Comparison of ENCODE assay signal across 9 mouse cellular contexts in genomic region chr4:133451536-133451935, GRCm38 (mm10). TPM values are rescaled to one million over a fixed set of nuclear protein-coding genes. Genes with fewer than 3 reads are reported as not detected.
A peak's percentile ranks its signal among the peaks of the same experiment; 100 is the strongest.
DNase-seq lines count a peak whose midpoint lies in the region; ATAC-seq and TF ChIP-seq lines count a peak whose summit lies in the region.
"Had no signal": no experiment of that assay in that cellular context is flagged by ENCODE, and none has a peak within 500 bp of the region (broad histone marks: within the 10 kb centered on the region; RNA-seq: fewer than 3 reads in every experiment).

No protein-coding gene starts in this region.

- peaks cover 3 to 16% of the 10 kb centered on the region in 2 experiments; a peak in 3 of 4 replicates for H3K4me1 ChIP-seq in ES-E14 (ENCODE audit: control insufficient read depth in 2 of 2, insufficient read depth in 2 of 2, low read length in 2 of 2, poor library complexity in 1 of 2)
- no peaks in the 10 kb centered on the region for H3K4me1 ChIP-seq in liver, postnatal 0 days (ENCODE audit: insufficient read depth)

- no peaks in the 10 kb centered on the region for H3K27me3 ChIP-seq in liver, postnatal 0 days (ENCODE audit: insufficient read depth, low read length)
- H3K27me3 ChIP-seq: heart, embryonic 15.5 days had no signal

- peak; percentile 97 for TF ChIP-seq CTCF in liver, postnatal 0 days (IDR thresholded peaks at IDR 0.05; ENCODE audit: low read depth)

- no peaks in the 10 kb centered on the region for H3K9me3 ChIP-seq in ES-E14 (ENCODE audit: control insufficient read depth, insufficient read depth, low read depth, low read length)
- no peaks in the 10 kb centered on the region for H3K9me3 ChIP-seq in liver, postnatal 0 days (ENCODE audit: low read length)
- H3K9me3 ChIP-seq: heart, embryonic 15.5 days had no signal

- TF ChIP-seq EP300 in liver, postnatal 0 days (IDR thresholded peaks at IDR 0.05; ENCODE audit: low read depth), result no peak

- no peak overlapping the region for H3K4me2 ChIP-seq in liver, postnatal 0 days (ENCODE audit: low read depth, low read length)
- H3K4me2 ChIP-seq: heart, embryonic 15.5 days had no signal

- DNase-seq in 3T3-L1 (ENCODE audit: low read depth, low spot score) (peak; percentile 91), ES-E14 (ENCODE audit: low read depth, low spot score) (no peak)
- DNase-seq in cerebellum, adult 18-20 months, result peak; percentile 75 to 87
- DNase-seq in frontal cortex, postnatal 25 days (ENCODE audit: low spot score in 2 of 2), result peak; percentile 79 to 94
- peak; percentile 78 to 93 for DNase-seq in kidney, postnatal 25 days
- peak; percentile 88 for DNase-seq in liver, postnatal 0 days
- peak; percentile 91 to 92 for DNase-seq in right cerebral cortex, adult 2 months (ENCODE audit: low spot score in 2 of 2)
- DNase-seq in urinary bladder, adult 2 months (ENCODE audit: low spot score), result peak; percentile 73

- no peak for ATAC-seq in liver, postnatal 0 days

- H3K27ac ChIP-seq in ES-E14 (ENCODE audit: insufficient read depth, low read depth, low read length, poor library complexity, severe bottlenecking), result no peak overlapping the region
- H3K27ac ChIP-seq in liver, postnatal 0 days (ENCODE audit: low read depth), result no peak overlapping the region
- H3K27ac ChIP-seq: heart, embryonic 15.5 days had no signal

- H3K4me3 ChIP-seq in ES-E14 (ENCODE audit: insufficient read depth in 1 of 2, low read depth in 1 of 2, low read length in 2 of 2, poor library complexity in 1 of 2, severe bottlenecking in 1 of 2), result no peak overlapping the region
- no peak overlapping the region for H3K4me3 ChIP-seq in liver, postnatal 0 days (ENCODE audit: low read depth, low read length)
- H3K4me3 ChIP-seq: heart, embryonic 15.5 days had no signal

- no peaks in the 10 kb centered on the region for H3K36me3 ChIP-seq in ES-E14 (ENCODE audit: control insufficient read depth, insufficient read depth, low read length, poor library complexity, severe bottlenecking)
- H3K36me3 ChIP-seq in liver, postnatal 0 days (replicated peaks; ENCODE audit: insufficient read depth, low read length), result no peaks in the 10 kb centered on the region
- H3K36me3 ChIP-seq: heart, embryonic 15.5 days had no signal

- WGBS in liver, postnatal 0 days (ENCODE audit: insufficient replicate concordance), result 7% methylated on average over 10 of the region's 10 CpGs

- in situ Hi-C loops in ES-E14 (cut with MboI; ENCODE audit: low sequenced_read_pairs in 2 of 2, unreplicated experiment in 2 of 2), result no loop called here

- H3K9ac ChIP-seq in ES-E14 (ENCODE audit: insufficient read depth, low read depth, low read length, poor library complexity, severe bottlenecking), result no peak overlapping the region
- no peak overlapping the region for H3K9ac ChIP-seq in liver, postnatal 0 days (replicated peaks)
- H3K9ac ChIP-seq: heart, embryonic 15.5 days had no signal

TF ChIP-seq in ES-E14, 5 proteins besides CTCF, POLR2A, EP300 and RAD21:
- TF ChIP-seq ZC3H11A (IDR thresholded peaks at IDR 0.05; ENCODE audit: borderline replicate concordance, low read depth, low read length) (peak; percentile 71), ZNF384 (IDR thresholded peaks at IDR 0.05; ENCODE audit: low read depth, low read length) (no peak), CHD2 (IDR thresholded peaks at IDR 0.05; ENCODE audit: low read depth, low read length) (no peak)
TF ChIP-seq in ES-E14: peak in this region for 1.

RNA-seq across cellular contexts. Expression of gene Tent5b, which starts 28.4 kb away (rescaled TPM):
- total RNA-seq in ES-E14 (2012; rRNA removed), result 7.5 and 8.5 TPM in 2 replicates
- polyA plus RNA-seq in liver, postnatal 0 days (2015; fragmentation: Nextera tagmentation; extraction: Ambion mirVana), result 0.07 and 0.08 TPM in 2 replicates
- 26.0 and 32.2 TPM in 2 replicates for polyA plus RNA-seq in urinary bladder, adult 2 months (2012; rRNA removed)

RNA-seq across cellular contexts. Expression of gene Trnp1, which starts 46.8 kb away (rescaled TPM):
- total RNA-seq in ES-E14 (2012; rRNA removed), result 0.90 and 0.94 TPM in 2 replicates
- 0.34 TPM in 1 of 2 replicates, not detected in the other for polyA plus RNA-seq in liver, postnatal 0 days (2015; fragmentation: Nextera tagmentation; extraction: Ambion mirVana)
- polyA plus RNA-seq in urinary bladder, adult 2 months (2012; rRNA removed), result 25.1 and 49.7 TPM in 2 replicates

Comparison
In these comparisons a context has a peak if more than half of its experiments do, and no peak if none do; other contexts are left out.
1. RNA of gene Tent5b, which starts 28.4 kb away (polyA plus RNA-seq): 26.0 to 32.2 TPM in urinary bladder, adult 2 months; 0.07 to 0.08 TPM in liver, postnatal 0 days; every median in the first group is over 10 times any median in the second.
2. RNA of gene Trnp1, which starts 46.8 kb away (polyA plus RNA-seq): 25.1 to 49.7 TPM in urinary bladder, adult 2 months; 0.34 TPM in liver, postnatal 0 days; every median in the first group is over 10 times any median in the second.